In genomic region chr8:10130513-10131414, GRCm38 (mm10) we compare ENCODE assay signal across 12 mouse cellular contexts. TPM values are rescaled to one million over a fixed set of nuclear protein-coding genes. Genes with fewer than 3 reads are reported as not detected.
A peak's percentile ranks its signal among the peaks of the same experiment; 100 is the strongest.
DNase-seq lines count a peak whose midpoint lies in the region; ATAC-seq and TF ChIP-seq lines count a peak whose summit lies in the region.
"Had no signal": no experiment of that assay in that cellular context is flagged by ENCODE, and none has a peak within 500 bp of the region (broad histone marks: within the 10 kb centered on the region; RNA-seq: fewer than 3 reads in every experiment).

No protein-coding gene starts in this region.

- 45% methylated on average over 15 of the region's 15 CpGs for WGBS in lung, embryonic 15.5 days
- 65% methylated on average over 15 of the region's 15 CpGs for WGBS in kidney, adult 2 months

- no peaks in the 10 kb centered on the region for H3K9me3 ChIP-seq in lung, embryonic 15.5 days

- no peak for DNase-seq in frontal cortex, postnatal 25 days (ENCODE audit: low spot score in 2 of 2)
- DNase-seq in urinary bladder, postnatal 14 days (ENCODE audit: low spot score) = peak; percentile 3
- no peak for DNase-seq in urinary bladder, postnatal 25 days (ENCODE audit: low spot score)
- peak; percentile 57 for DNase-seq in telencephalon, adult 2 months (ENCODE audit: low read depth, low spot score)
- no peak for DNase-seq in gastrocnemius, postnatal 10 days
- DNase-seq in kidney, adult 2 months = no peak
- DNase-seq: cerebellum, adult 11 months; kidney, postnatal 4 days; thymus, adult 2 months had no signal

- no peaks in the 10 kb centered on the region for H3K4me1 ChIP-seq in lung, embryonic 15.5 days
- no peaks in the 10 kb centered on the region for H3K4me1 ChIP-seq in kidney, adult 2 months (ENCODE audit: control insufficient read depth, insufficient read depth, low read length)
- H3K4me1 ChIP-seq: heart, embryonic 12.5 days had no signal

- H3K9ac ChIP-seq in lung, embryonic 15.5 days = no peak overlapping the region
- H3K9ac ChIP-seq: heart, embryonic 12.5 days had no signal

- H3K36me3 ChIP-seq in lung, embryonic 15.5 days = no peaks in the 10 kb centered on the region
- no peaks in the 10 kb centered on the region for H3K36me3 ChIP-seq in kidney, adult 2 months (ENCODE audit: control insufficient read depth, insufficient read depth, low read length)
- H3K36me3 ChIP-seq: heart, embryonic 12.5 days had no signal

- no peak overlapping the region for H3K4me3 ChIP-seq in lung, embryonic 15.5 days
- no peak overlapping the region for H3K4me3 ChIP-seq in kidney, adult 2 months (ENCODE audit: insufficient read depth, low read depth, low read length)
- H3K4me3 ChIP-seq: heart, embryonic 12.5 days had no signal

- TF ChIP-seq POLR2A in kidney, adult 2 months (IDR thresholded peaks at IDR 0.05; ENCODE audit: low read depth, low read length) = no peak

- H3K4me2 ChIP-seq in lung, embryonic 15.5 days = no peak overlapping the region
- H3K4me2 ChIP-seq: heart, embryonic 12.5 days had no signal

- 0 out of 2 replicates have a peak overlapping the region, but pooled peaks have one; percentile 42 for H3K27ac ChIP-seq in lung, embryonic 15.5 days
- no peak overlapping the region for H3K27ac ChIP-seq in kidney, adult 2 months (ENCODE audit: insufficient read depth, low read depth, low read length)

- H3K27me3 ChIP-seq in lung, embryonic 15.5 days = no peaks in the 10 kb centered on the region
- no peaks in the 10 kb centered on the region; the same call in 1 of the 2 replicates for H3K27me3 ChIP-seq in kidney, adult 2 months (replicated peaks; ENCODE audit: control insufficient read depth, insufficient read depth, low read length)
- H3K27me3 ChIP-seq: heart, embryonic 12.5 days had no signal

- no peak for TF ChIP-seq CTCF in kidney, adult 2 months (conservative IDR thresholded peaks at IDR 0.05; ENCODE audit: insufficient read depth, insufficient read length, low read depth, low read length)

- ATAC-seq in frontal cortex, adult (ENCODE audit: low TSS enrichment) = peak; percentile 80
- peak; percentile 55; the same call in 1 of the 2 replicates for ATAC-seq in lung, embryonic 15.5 days (ENCODE audit: borderline replicate concordance, extremely low read depth, low FRiP score, low TSS enrichment)

RNA-seq across cellular contexts. Expression of gene Myo16, which starts 22.9 kb away (rescaled TPM):
- polyA plus RNA-seq in lung, embryonic 15.5 days (2015; fragmentation: Nextera tagmentation; extraction: Ambion mirVana) = 0.67 and 0.68 TPM in 2 replicates
- total RNA-seq in gastrocnemius, postnatal 10 days (2021) = 1 to 10 TPM; 3.9 to 5.3 TPM
- polyA plus RNA-seq in kidney, adult 2 months (2012; rRNA removed) = 0.01 and 0.08 TPM in 2 replicates

Comparison
In these comparisons a context has a peak if more than half of its experiments do, and no peak if none do; other contexts are left out.
1. DNase-seq: peak in urinary bladder, postnatal 14 days (single experiment) and telencephalon, adult 2 months (single experiment); none in frontal cortex, postnatal 25 days (0 of 2), urinary bladder, postnatal 25 days (single experiment), gastrocnemius, postnatal 10 days (single experiment) and kidney, adult 2 months (single experiment).